Mouse (Mus musculus) layer of hippocampus, adult 9-11 months (tissue): ENCODE measurements at regions not wholly inside any gene's neighbourhood (a gene's known extent, or its start where the extent isn't known, plus 50 kb on each side); places are given as distances from the start of the nearest gene placed in this dataset.

Source experiments
- DNase-seq: peaks from one replicate; pipeline ENCODE4 v3.0.0; 2022

GRCm38 (mm10) chr8:98572597-98573514, 843.4 kb downstream of the Cdh8 start:
- peak; percentile 48 for DNase-seq

- no peak for DNase-seq
Observed at GRCm38 (mm10) chr8:98566661-98567060, 849.6 kb downstream of the Cdh8 start.

- no peak for DNase-seq
Observed at GRCm38 (mm10) chr8:98518459-98518858, 897.8 kb downstream of the Cdh8 start.

- no peak for DNase-seq
Observed at GRCm38 (mm10) chr8:98515246-98515645, 901.0 kb downstream of the Cdh8 start.

GRCm38 (mm10) chr8:98496793-98497192, 919.5 kb downstream of the Cdh8 start:
- DNase-seq = no peak

GRCm38 (mm10) chr8:98463375-98464030, 952.8 kb downstream of the Cdh8 start:
- no peak for DNase-seq

- no peak for DNase-seq
Observed at GRCm38 (mm10) chr8:98455539-98455938, 960.7 kb downstream of the Cdh8 start.
